10 mouse cellular contexts compared by ENCODE assay signal in genomic region chr5:39143648-39144047, GRCm38 (mm10).
DNase-seq lines count a peak whose midpoint lies in the region; ATAC-seq and TF ChIP-seq lines count a peak whose summit lies in the region.
"Had no signal": no experiment of that assay in that cellular context is flagged by ENCODE, and none has a peak within 500 bp of the region (broad histone marks: within the 10 kb centered on the region; RNA-seq: fewer than 3 reads in every experiment).

No protein-coding gene starts in this region.

- no peak overlapping the region for H3K4me3 ChIP-seq in intestine, embryonic 14.5 days (ENCODE audit: low read depth, low read length)
- H3K4me3 ChIP-seq in intestine, postnatal 0 days (ENCODE audit: low read depth, low read length): no peak overlapping the region
- H3K4me3 ChIP-seq: hindbrain, embryonic 12.5 days; neural tube, embryonic 12.5 days had no signal

- H3K27me3 ChIP-seq in intestine, embryonic 14.5 days (replicated peaks; ENCODE audit: control insufficient read depth, insufficient read depth, low read length): no peaks in the 10 kb centered on the region
- H3K27me3 ChIP-seq in intestine, postnatal 0 days (replicated peaks; ENCODE audit: control insufficient read depth, insufficient read depth, low read length): no peaks in the 10 kb centered on the region
- H3K27me3 ChIP-seq: hindbrain, embryonic 12.5 days; neural tube, embryonic 12.5 days had no signal

- no peaks in the 10 kb centered on the region for H3K9me3 ChIP-seq in intestine, embryonic 14.5 days (ENCODE audit: control insufficient read depth, low read length)
- H3K9me3 ChIP-seq in intestine, postnatal 0 days (ENCODE audit: control insufficient read depth): no peaks in the 10 kb centered on the region
- H3K9me3 ChIP-seq: hindbrain, embryonic 12.5 days; neural tube, embryonic 12.5 days had no signal

- H3K4me2 ChIP-seq in intestine, embryonic 14.5 days (ENCODE audit: low read length): no peak overlapping the region
- H3K4me2 ChIP-seq in intestine, postnatal 0 days (replicated peaks; ENCODE audit: low read depth): no peak overlapping the region
- H3K4me2 ChIP-seq: hindbrain, embryonic 12.5 days; neural tube, embryonic 12.5 days had no signal

- WGBS in intestine, embryonic 14.5 days: 37% methylated on average over 4 of the region's 4 CpGs
- WGBS in intestine, postnatal 0 days: 53% methylated on average over 4 of the region's 4 CpGs

- peak; percentile 81 for ATAC-seq in intestine, embryonic 14.5 days (replicated peaks; ENCODE audit: low FRiP score, low TSS enrichment, low read depth)
- no peak for ATAC-seq in intestine, postnatal 0 days
- ATAC-seq: forebrain, embryonic 16.5 days had no signal

- peak; percentile 59 for DNase-seq in intestine, embryonic 14.5 days (ENCODE audit: low spot score)
- DNase-seq in retina, adult 2 months (ENCODE audit: low read depth, low spot score): peak; percentile 6
- no peak for DNase-seq in retina, embryonic 14.5 days (ENCODE audit: low spot score)
- DNase-seq in cerebellum, adult 9-10 months: peak; percentile 27
- no peak for DNase-seq in thymus, postnatal 10 days (ENCODE audit: low spot score in 2 of 2)
- no peak for DNase-seq in layer of hippocampus, adult 18-20 months (ENCODE audit: low spot score in 2 of 2)

- H3K27ac ChIP-seq in intestine, embryonic 14.5 days (ENCODE audit: low read depth): no peak overlapping the region
- no peak overlapping the region for H3K27ac ChIP-seq in intestine, postnatal 0 days (ENCODE audit: low read depth, low read length)
- H3K27ac ChIP-seq: hindbrain, embryonic 12.5 days; neural tube, embryonic 12.5 days had no signal

- peaks cover 12% of the 10 kb centered on the region for H3K4me1 ChIP-seq in intestine, embryonic 14.5 days (replicated peaks; ENCODE audit: control insufficient read depth, insufficient read depth, low read length)
- no peaks in the 10 kb centered on the region for H3K4me1 ChIP-seq in intestine, postnatal 0 days (replicated peaks; ENCODE audit: control insufficient read depth, insufficient read depth, low read length)
- H3K4me1 ChIP-seq: hindbrain, embryonic 12.5 days; neural tube, embryonic 12.5 days had no signal

- H3K9ac ChIP-seq in intestine, embryonic 14.5 days (ENCODE audit: low read length): no peak overlapping the region
- H3K9ac ChIP-seq in intestine, postnatal 0 days (ENCODE audit: low read depth, low read length): no peak overlapping the region
- H3K9ac ChIP-seq: hindbrain, embryonic 12.5 days; neural tube, embryonic 12.5 days had no signal

- H3K36me3 ChIP-seq in intestine, embryonic 14.5 days (ENCODE audit: control insufficient read depth, insufficient read depth, low read length): no peaks in the 10 kb centered on the region
- H3K36me3 ChIP-seq in intestine, postnatal 0 days (ENCODE audit: control insufficient read depth, insufficient read depth): no peaks in the 10 kb centered on the region
- H3K36me3 ChIP-seq: hindbrain, embryonic 12.5 days; neural tube, embryonic 12.5 days had no signal

- no peak for TF ChIP-seq CTCF in intestine, postnatal 0 days (IDR thresholded peaks at IDR 0.05; ENCODE audit: low read depth)

Comparison
In these comparisons a context has a peak if more than half of its experiments do, and no peak if none do; other contexts are left out.
1. DNase-seq: peak in intestine, embryonic 14.5 days (single experiment), retina, adult 2 months (single experiment) and cerebellum, adult 9-10 months (single experiment); none in retina, embryonic 14.5 days (single experiment), thymus, postnatal 10 days (0 of 2) and layer of hippocampus, adult 18-20 months (0 of 2).